Mouse (Mus musculus) left cerebral cortex, postnatal 25 days (tissue): ENCODE measurements around the gene Yy1. TPM values are rescaled to one million over a fixed set of nuclear protein-coding genes. Genes with fewer than 3 reads are reported as not detected.
A peak's percentile ranks its signal among the peaks of the same experiment; 100 is the strongest.

Experiments used
- DNase-seq, 2 experiments: peaks; one replicate each; pipeline ENCODE4 v3.0.0; 2022; ENCODE audit warnings: low spot score in 2 of 2, mixed read lengths in 1 of 2
- intact Hi-C: fragments of 180-260 bp; cut with DNase I; formaldehyde crosslinking; loops from one replicate; pipeline ENCODE4 v1.15.1; 2025
- total RNA-seq, 2 experiments: library from RNA; stranded (reverse); gene quantifications; 2 replicates each; pipeline ENCODE4 v1.2.3; 2021

Gene Yy1
- 10 to 100 TPM; 46.9 to 49.8 TPM for total RNA-seq

GRCm38 (mm10) chr12:108792546-108793452 is at the start of gene Yy1:
Gene Yy1, plus strand, starts transcription at chr12:108792973.
- intact Hi-C loops, result no loop called here
- peak; percentile 98 for DNase-seq

DNA sequence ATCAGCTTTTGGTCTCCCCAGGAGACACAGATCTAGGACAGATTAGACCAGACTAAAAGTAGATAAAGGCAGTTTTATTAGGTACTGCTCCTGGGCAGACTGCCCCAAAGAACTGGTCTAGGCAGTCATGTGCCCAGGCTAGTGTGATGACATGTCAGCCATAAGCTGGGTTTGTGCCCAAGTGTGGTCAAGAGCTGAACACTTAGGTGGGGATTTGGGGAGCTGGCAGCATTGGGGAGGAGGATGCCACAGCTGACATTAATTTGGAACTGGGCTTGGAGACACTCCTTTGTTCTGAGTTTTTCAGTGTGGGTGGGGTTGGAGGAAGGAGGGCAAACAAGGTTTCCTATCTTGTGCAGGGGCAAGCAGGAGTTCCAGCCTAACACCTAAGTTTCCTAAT is 46.8 kb upstream of the Yy1 start:
- intact Hi-C loops, result no loop called here
- DNase-seq, result no peak

DNA sequence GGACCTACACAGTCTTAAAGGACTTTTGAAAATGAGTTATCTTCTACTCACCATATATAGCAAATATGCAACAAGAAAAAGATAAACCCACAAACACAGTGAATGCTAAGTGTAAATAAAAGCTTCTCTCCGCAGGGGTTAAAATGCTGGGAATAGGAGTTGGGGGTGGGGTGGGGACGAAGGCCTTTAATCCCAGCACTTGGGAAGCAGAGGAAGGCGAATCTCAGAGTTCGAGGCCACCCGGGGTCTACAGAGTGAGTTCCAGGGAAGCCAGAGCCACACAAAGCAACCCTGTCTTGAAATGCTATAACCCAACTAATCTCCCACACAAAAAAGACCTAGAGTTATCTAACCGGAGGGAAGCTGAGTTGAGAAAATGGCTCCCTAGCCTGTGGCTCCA is 43.8 kb upstream of the Yy1 start:
- intact Hi-C loops, result no loop called here

GRCm38 (mm10) chr12:108749454-108749853 is 43.3 kb upstream of the Yy1 start:
- intact Hi-C loops, result no loop called here
- DNase-seq, result no peak

More for the DNA sequence above, 43.8 kb upstream of the Yy1 start:
- no peak for DNase-seq

DNA sequence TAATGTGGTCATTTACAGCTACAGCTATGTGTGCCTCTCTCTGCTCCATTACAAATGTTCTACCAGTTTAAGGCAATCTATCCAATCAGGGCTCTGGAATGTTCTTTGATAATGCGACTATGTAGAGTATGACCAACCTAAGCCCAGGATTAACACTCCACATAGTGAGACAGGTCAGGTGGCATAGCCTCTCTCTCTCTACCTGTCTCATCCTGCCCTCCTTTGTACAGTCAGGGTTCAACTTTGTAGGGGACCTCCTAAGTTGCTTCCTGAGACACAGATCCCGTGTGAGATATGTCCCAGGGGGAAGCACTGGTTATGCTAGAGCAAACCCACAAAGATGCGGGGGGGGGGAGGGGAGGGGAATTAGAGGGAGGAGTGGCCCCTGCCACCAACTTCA is 42.5 kb upstream of the Yy1 start:
- no peak for DNase-seq
- intact Hi-C loops, result no loop called here

DNA sequence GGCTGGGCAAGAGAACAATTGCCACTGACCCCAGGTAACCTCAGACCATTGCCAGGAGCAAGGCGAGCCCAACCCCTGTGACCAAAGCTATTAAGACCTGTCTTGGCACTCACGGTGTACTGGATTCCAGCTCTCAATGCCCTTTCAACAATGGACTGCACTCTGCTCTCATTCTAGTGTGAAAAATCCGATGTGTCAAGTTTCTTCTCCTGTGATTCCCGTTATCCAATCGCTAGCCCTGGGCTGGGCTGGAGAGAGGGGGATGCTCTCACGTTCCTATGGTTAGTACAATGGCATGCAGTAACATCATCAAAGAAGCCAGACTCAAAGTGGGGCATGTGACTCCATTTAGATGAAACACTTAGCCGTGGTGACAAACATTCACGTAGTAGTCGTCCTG is 41.0 kb upstream of the Yy1 start:
- intact Hi-C loops, result no loop called here
- no peak for DNase-seq

DNA sequence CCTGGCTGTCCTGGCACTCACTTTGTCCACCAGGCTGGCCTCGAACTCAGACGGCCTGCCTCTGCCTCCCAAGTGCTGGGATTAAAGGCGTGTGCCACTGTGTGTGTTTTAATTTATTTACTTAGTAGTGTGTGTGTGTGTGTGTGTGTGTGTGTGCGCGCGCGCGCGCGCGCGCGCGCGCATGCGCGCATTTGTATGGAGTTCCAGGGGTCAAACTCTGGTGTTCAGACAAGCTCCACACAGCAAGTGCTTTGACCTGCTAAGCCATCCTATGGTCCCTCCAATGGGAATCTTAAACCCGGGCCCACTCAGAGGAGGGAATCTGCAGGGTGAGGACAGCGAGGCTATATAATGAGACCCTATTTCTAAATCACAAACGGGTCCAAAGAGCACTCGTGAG is 37.6 kb upstream of the Yy1 start:
- DNase-seq, result no peak
- intact Hi-C loops, result loop anchor here (5.0 kb wide), 1 partner anchor 193 kb away; no protein-coding TSS in a partner anchor

GRCm38 (mm10) chr12:108756611-108757010 is 36.2 kb upstream of the Yy1 start:
- intact Hi-C loops, result loop anchor here (5.0 kb wide), 1 partner anchor 194 kb away; no protein-coding TSS in a partner anchor
- no peak for DNase-seq

DNA sequence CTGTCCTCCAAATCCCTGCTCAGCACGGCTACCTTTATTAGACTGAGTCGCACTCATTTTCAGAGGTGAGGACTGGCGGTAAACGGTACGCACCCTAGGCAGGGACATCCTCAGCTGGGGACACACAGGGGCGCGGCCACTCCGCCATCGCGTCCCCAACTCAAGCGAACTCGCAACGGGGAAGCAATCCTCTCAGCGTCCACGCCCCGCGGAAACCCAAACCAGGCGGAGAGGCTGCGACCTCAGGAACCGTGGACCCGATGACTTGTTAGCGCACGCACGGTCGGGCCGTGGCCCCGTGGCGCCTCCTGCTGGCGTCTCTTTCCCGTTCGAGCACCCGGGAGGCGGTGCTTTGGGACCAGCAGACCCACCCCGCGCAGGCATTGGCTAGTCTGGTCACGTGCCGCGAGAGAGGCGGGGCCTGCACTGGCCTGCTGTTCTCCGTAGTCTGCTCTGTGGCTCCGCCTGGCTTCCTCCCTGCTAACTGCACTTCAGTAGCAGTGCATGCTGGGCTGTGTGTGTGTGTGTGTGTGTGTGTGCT is 35.0 kb upstream of the Yy1 start:
- intact Hi-C loops, result loop anchor here (2.0 to 5.0 kb wide), 2 partner anchors 145 to 195 kb away; no protein-coding TSS in a partner anchor
- DNase-seq, result peak; percentile 98 to 99

DNA sequence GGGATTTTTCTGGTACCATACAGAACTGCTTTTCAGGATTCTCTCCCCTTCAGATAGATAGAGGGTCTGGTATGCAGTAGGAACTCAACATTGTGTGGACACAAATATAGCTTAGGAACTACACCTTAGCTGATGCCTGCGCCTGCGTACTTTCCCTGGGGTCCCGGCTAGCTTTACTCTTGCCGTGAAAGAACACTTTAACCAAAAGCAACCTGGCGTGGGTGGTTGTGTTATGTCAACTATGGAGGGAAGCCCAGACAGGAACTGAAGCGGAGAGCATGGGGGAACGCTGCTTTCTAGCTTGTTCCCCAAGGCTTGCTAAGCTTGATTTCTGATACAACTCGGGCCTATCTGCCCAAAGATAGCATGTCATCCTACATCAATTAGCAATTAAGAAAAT is 34.5 kb upstream of the Yy1 start:
- peak in 1 of 2 experiments; percentile 79 for DNase-seq
- intact Hi-C loops, result loop anchor here (2.0 to 5.0 kb wide), 2 partner anchors 145 to 196 kb away; no protein-coding TSS in a partner anchor

- intact Hi-C loops, result loop anchor here (2.0 to 5.0 kb wide), 2 partner anchors 146 to 196 kb away; no protein-coding TSS in a partner anchor
- DNase-seq, result no peak
These were observed 34.1 kb upstream of the Yy1 start for GRCm38 (mm10) chr12:108758682-108759081.

DNA sequence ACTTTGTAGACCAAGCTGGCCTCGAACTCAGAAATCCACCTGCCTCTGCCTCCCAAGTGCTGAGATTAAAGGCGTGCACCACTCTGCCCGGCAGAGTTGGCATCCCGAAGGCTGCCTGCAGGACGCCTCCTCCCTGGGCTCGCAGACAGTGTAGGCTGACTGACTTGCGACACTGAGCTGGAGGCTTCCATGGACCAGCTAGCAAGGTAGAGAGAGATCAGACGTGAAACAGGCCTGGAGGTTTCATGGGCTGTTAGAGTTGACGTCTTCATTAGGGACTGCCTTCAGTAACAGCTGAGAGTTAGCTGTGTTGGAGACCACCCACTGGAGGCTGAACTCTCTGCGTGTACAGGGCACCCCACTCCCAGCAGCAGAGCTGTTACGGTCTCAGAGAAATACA is 33.5 kb upstream of the Yy1 start:
- intact Hi-C loops, result loop anchor here (2.0 to 5.0 kb wide), 2 partner anchors 146 to 197 kb away; no protein-coding TSS in a partner anchor
- no peak for DNase-seq

DNA sequence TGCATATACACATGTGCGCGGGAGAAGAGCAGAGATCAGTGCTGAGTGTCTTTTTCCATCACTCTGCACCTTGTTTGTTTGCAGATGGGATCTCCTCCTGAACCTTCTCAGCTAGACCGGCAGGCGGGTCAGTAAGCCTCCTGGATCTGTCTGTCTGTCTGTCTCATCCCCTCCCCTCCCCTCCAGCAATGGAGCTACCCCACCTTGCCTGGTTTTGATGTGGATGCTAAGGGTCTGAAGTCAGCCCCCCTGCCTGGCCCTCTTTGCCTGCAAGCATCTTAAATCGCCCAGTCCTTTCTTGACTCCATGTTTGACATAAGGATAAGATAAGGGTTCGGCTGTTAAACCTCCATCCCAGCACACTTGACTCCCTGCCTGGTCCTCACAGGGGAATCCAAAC is 32.8 kb upstream of the Yy1 start:
- DNase-seq, result no peak
- intact Hi-C loops, result no loop called here

- intact Hi-C loops, result no loop called here
- no peak for DNase-seq
These were observed 32.2 kb upstream of the Yy1 start for GRCm38 (mm10) chr12:108760500-108761020.

GRCm38 (mm10) chr12:108761209-108761608 is 31.6 kb upstream of the Yy1 start:
- intact Hi-C loops, result no loop called here
- peak in 1 of 2 experiments; percentile 9 for DNase-seq

DNA sequence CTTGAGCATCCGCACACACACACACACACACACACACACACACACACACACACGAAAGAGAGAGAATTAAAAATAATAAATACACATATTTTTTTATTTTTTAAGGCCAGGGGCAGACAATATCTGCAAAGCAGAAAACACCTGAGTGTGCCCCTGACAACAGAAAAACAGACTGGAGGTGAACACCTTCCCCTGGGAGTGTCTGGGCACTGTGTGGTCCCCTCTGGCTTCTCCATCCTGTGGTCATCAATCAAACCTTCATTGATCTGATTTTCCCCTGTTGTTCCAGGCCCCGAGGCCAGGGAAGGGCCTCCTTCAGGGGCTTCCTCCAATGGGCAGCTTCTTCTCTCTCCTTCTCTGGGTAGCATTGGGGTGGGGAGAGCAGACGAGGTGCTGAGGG is 31.1 kb upstream of the Yy1 start:
- intact Hi-C loops, result no loop called here
- DNase-seq, result no peak

GRCm38 (mm10) chr12:108763057-108763796 is 29.5 kb upstream of the Yy1 start:
- intact Hi-C loops, result no loop called here
- DNase-seq, result no peak

DNA sequence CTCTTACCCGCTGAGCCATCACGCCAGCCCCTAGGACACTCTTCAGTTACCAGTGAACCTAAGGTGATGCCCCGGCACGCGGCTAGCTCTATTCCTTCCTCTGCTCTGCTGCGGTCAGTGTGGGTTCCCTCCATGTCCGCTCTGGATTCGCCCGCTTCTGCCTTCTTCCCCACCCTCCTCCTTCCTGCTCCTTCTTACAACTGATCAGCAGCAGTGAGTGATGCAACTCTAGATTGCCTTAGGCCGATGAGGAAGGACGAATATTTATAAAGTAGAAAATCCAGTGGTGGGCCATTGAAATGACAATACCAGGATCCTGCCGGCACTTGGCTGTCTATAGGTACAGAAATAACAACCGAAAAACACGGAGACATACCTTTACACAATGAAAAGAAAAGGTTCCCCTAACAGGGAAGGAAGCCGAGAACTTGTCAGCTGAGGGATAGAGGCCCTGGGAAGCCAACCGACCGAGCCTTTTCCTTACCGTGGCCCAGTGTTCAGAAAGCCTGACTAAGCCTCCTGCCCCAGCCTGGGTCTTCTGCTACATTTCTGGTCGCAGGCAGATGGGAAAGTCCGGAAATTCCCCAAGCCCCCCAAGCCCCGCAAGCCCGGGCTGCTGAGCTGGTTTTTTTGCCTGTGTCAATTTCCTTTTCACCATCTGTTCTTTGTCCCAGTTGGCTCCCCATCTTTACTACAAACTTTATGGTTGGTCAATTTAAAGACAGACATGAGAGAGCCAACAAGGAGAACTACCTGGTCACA is 27.7 kb upstream of the Yy1 start:
- no peak for DNase-seq
- intact Hi-C loops, result no loop called here

DNA sequence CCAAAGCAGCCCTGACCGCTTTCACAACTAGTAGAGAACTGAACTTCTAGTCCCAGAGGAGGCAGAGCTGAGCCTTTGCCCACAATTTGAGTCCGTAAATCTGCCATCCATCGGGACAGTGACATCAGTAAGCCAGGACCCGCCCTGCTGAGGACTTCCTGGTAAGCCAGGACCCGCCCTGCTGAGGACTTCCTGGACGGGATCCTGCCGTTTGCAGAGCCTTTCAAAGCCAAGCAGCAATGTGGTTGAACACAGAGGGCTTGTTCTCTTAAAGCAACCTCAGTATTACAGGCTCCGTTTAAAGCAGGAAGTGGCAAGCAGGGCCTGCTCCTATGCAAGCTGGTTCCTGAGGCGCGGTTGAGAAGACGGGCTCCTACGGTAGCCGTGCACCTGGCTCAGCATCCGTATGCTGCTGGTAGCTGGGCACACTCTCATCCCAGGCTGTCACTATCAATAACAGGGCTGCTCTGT is 27.0 kb upstream of the Yy1 start:
- DNase-seq, result peak; percentile 10 to 14
- intact Hi-C loops, result no loop called here
